Mouse (Mus musculus): Measurements from ENCODE around the gene Gm4985.
"Not testable (repeated sequence)": the region's sequence is repeated elsewhere in the genome, so short reads cannot be mapped to it uniquely, and the experiment has no call there.

Gene Gm4985

DNA sequence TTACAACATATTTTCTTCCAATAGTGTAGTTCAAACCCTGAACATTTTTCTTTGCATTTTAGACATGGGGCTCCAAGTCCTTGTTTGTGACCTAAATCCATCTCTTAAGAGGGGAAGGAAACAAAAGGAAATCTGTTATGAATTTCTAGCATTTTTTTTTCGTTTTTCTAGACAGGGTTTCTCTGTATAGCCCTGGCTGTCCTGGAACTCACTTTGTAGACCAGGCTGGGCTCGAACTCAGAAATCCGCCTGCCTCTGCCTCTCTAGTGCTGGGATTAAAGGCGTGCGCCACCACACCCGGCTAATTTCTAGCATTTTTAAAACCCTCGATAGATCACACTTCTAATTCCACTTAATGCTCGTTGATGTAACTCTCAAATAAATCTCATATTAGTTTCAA is at the start of gene Gm4985:
Gm4985 (minus strand) TSS at position 101 of the 400 bp plus-strand sequence.
- DNase-seq (ENCODE audit: low read depth), result not testable (repeated sequence)

DNA sequence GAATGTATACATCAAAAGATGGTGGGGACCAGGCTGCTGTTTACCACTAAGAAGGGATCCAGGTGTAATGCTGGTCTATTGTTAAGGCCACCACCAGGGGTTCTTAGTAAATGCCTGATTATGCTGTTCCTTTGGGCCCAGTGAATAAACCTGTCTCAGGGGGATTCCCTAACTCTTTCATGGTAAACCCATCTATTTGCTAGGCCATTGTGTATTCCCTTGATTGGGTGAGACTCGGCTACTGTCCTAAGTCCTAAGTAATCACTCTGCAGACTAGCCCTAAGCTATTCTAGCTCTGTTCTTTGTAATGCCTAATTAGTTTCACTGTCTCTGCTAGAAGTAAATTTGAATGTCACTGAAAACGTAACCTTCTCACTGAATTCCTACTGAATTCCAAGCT is 4.6 kb downstream of the Gm4985 start:
- DNase-seq (ENCODE audit: low read depth), result no peak
